Mouse (Mus musculus): Measurements from ENCODE around the gene Gramd4. TPM values are rescaled to one million over a fixed set of nuclear protein-coding genes. Genes with fewer than 3 reads are reported as not detected.
A peak's percentile ranks its signal among the peaks of the same experiment; 100 is the strongest.

The Gramd4 gene
- polyA plus RNA-seq, 1 experiment from 2014 or later: 8.7 TPM

DNA sequence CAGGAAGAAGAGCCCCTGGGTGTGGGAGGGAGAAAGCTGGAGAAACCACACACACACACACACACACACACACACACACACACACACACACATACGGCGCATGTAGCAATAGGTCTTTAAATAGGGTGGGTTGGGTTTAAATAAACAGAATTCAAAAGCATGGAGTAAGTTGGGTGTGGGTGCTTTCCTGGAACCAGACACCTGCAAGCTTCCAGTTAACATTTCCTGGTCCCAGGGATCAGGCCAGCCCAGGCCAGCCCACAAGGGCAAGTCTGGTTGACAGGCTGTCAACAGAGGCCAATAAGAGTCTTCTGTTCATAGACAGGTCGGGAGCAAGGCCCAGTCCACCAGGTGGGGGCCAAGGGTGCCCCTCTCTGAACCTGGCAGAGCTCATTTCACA is 21.6 kb upstream of the Gramd4 start:
- 59% methylated on average over 3 of the region's 3 CpGs for whole genome bisulfite sequencing
- Histone ChIP-seq H3K4me3 (ENCODE audit: low read depth, low read length) (no peak overlapping the region), H3K9me3 (ENCODE audit: control insufficient read depth, low read length) (no peaks in the 10 kb centered on the region), H3K27me3 (ENCODE audit: control insufficient read depth, insufficient read depth, low read length) (peaks cover 17% of the 10 kb centered on the region), H3K36me3 (ENCODE audit: control insufficient read depth, insufficient read depth, low read length) (peaks cover 7% of the 10 kb centered on the region; the same call in 1 of the 2 replicates), H3K4me2 (replicated peaks; ENCODE audit: low read depth, low read length) (no peak overlapping the region), H3K9ac (ENCODE audit: low read depth, low read length) (no peak overlapping the region), H3K27ac (ENCODE audit: low read depth, low read length) (no peak overlapping the region), H3K4me1 (replicated peaks; ENCODE audit: control insufficient read depth, insufficient read depth, low read length) (peaks cover 5% of the 10 kb centered on the region; the same call in 1 of the 2 replicates)
- DNase-seq (ENCODE audit: low spot score): no peak
- ATAC-seq (ENCODE audit: low FRiP score): no peak

DNA sequence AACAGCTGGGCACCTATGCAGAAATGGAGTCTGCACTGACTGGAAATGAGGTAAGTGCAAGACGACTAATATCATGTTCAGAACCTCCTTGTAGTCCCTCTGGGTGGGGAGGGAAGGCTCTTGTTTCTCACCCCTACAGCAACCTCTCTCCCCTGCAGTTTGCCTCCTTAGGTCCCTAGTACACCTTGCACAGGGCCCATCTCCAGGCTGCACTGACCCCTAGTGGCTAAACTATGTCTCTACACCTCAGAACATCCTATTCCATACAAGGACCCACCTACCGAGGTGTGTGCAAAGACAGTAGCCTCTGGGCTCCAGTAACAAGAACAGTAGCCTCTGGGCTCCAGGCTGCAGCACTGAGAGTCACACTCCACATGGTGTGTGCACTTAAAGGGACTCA is 18.7 kb upstream of the Gramd4 start:
- Histone ChIP-seq H3K4me3 (ENCODE audit: low read depth, low read length) (no peak overlapping the region), H3K27me3 (ENCODE audit: control insufficient read depth, insufficient read depth, low read length) (peaks cover 6% of the 10 kb centered on the region), H3K36me3 (ENCODE audit: control insufficient read depth, insufficient read depth, low read length) (no peaks in the 10 kb centered on the region), H3K9ac (ENCODE audit: low read depth, low read length) (no peak overlapping the region), H3K9me3 (ENCODE audit: control insufficient read depth, low read length) (no peaks in the 10 kb centered on the region), H3K4me2 (replicated peaks; ENCODE audit: low read depth, low read length) (no peak overlapping the region), H3K27ac (ENCODE audit: low read depth, low read length) (no peak overlapping the region; the same call in 1 of the 2 replicates), H3K4me1 (replicated peaks; ENCODE audit: control insufficient read depth, insufficient read depth, low read length) (peaks cover 3% of the 10 kb centered on the region; the same call in 1 of the 2 replicates)
- peak; percentile 51 for ATAC-seq (ENCODE audit: low FRiP score)
- peak; percentile 83 for DNase-seq (ENCODE audit: low spot score)
- 0% methylated on average over 2 of the region's 2 CpGs for WGBS

- Histone ChIP-seq H3K36me3 (ENCODE audit: control insufficient read depth, insufficient read depth, low read length) (no peaks in the 10 kb centered on the region), H3K4me2 (replicated peaks; ENCODE audit: low read depth, low read length) (no peak overlapping the region), H3K9me3 (ENCODE audit: control insufficient read depth, low read length) (no peaks in the 10 kb centered on the region), H3K27ac (ENCODE audit: low read depth, low read length) (no peak overlapping the region), H3K4me3 (ENCODE audit: low read depth, low read length) (no peak overlapping the region), H3K9ac (ENCODE audit: low read depth, low read length) (no peak overlapping the region), H3K4me1 (replicated peaks; ENCODE audit: control insufficient read depth, insufficient read depth, low read length) (no peaks in the 10 kb centered on the region), H3K27me3 (ENCODE audit: control insufficient read depth, insufficient read depth, low read length) (no peaks in the 10 kb centered on the region)
- ATAC-seq (ENCODE audit: low FRiP score) (no peak), DNase-seq (ENCODE audit: low spot score) (no peak)
- WGBS: 85% methylated on average over 5 of the region's 5 CpGs
These were observed 16.1 kb upstream of the Gramd4 start for GRCm38 (mm10) chr15:86041421-86041820.

DNA sequence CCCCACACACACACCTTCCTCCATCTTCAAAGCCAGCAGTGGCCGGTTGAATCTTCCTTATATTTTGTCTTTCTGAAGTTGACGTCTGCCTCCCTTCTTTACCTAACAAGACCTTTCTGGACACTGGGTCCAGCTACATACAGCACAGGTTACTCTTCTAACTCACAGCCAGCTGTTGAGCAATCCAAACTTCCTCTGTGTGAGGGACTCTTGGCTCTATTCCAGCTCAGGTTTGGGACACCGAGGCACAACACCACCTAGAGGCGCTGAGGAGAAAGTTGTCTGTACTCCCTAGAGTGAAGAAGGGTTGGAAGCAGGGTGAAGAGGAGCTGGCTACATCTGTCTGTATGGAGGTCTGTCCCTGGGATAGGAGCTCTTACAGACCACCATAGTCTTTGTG is 15.1 kb upstream of the Gramd4 start:
- H3K27ac ChIP-seq (ENCODE audit: low read depth, low read length): no peak overlapping the region
- ATAC-seq (ENCODE audit: low FRiP score) (no peak), DNase-seq (ENCODE audit: low spot score) (no peak)
- no peak overlapping the region for H3K9ac ChIP-seq (ENCODE audit: low read depth, low read length)
- H3K27me3 ChIP-seq (ENCODE audit: control insufficient read depth, insufficient read depth, low read length): no peaks in the 10 kb centered on the region
- no peak overlapping the region for H3K4me2 ChIP-seq (replicated peaks; ENCODE audit: low read depth, low read length)
- no peak overlapping the region for H3K4me3 ChIP-seq (ENCODE audit: low read depth, low read length)
- H3K9me3 ChIP-seq (ENCODE audit: control insufficient read depth, low read length): no peaks in the 10 kb centered on the region
- WGBS: 46% methylated on average over 4 of the region's 4 CpGs
- no peaks in the 10 kb centered on the region for H3K4me1 ChIP-seq (replicated peaks; ENCODE audit: control insufficient read depth, insufficient read depth, low read length)
- H3K36me3 ChIP-seq (ENCODE audit: control insufficient read depth, insufficient read depth, low read length): no peaks in the 10 kb centered on the region

GRCm38 (mm10) chr15:86049510-86049909 is 8.0 kb upstream of the Gramd4 start:
- no peak overlapping the region for H3K9ac ChIP-seq (ENCODE audit: low read depth, low read length)
- no peak overlapping the region for H3K4me3 ChIP-seq (ENCODE audit: low read depth, low read length)
- no peaks in the 10 kb centered on the region for H3K36me3 ChIP-seq (ENCODE audit: control insufficient read depth, insufficient read depth, low read length)
- 86% methylated on average over 3 of the region's 3 CpGs for WGBS
- H3K9me3 ChIP-seq (ENCODE audit: control insufficient read depth, low read length): no peaks in the 10 kb centered on the region
- ATAC-seq (ENCODE audit: low FRiP score): no peak
- no peaks in the 10 kb centered on the region for H3K27me3 ChIP-seq (ENCODE audit: control insufficient read depth, insufficient read depth, low read length)
- no peak overlapping the region for H3K27ac ChIP-seq (ENCODE audit: low read depth, low read length)
- H3K4me1 ChIP-seq (replicated peaks; ENCODE audit: control insufficient read depth, insufficient read depth, low read length): no peaks in the 10 kb centered on the region
- H3K4me2 ChIP-seq (replicated peaks; ENCODE audit: low read depth, low read length): no peak overlapping the region
- no peak for DNase-seq (ENCODE audit: low spot score)

GRCm38 (mm10) chr15:86050170-86050743 is 7.2 kb upstream of the Gramd4 start:
- no peaks in the 10 kb centered on the region for H3K9me3 ChIP-seq (ENCODE audit: control insufficient read depth, low read length)
- WGBS: 79% methylated on average over 4 of the region's 4 CpGs
- no peaks in the 10 kb centered on the region for H3K4me1 ChIP-seq (replicated peaks; ENCODE audit: control insufficient read depth, insufficient read depth, low read length)
- DNase-seq (ENCODE audit: low spot score) (no peak), ATAC-seq (ENCODE audit: low FRiP score) (no peak)
- no peak overlapping the region for H3K4me3 ChIP-seq (ENCODE audit: low read depth, low read length)
- no peaks in the 10 kb centered on the region for H3K36me3 ChIP-seq (ENCODE audit: control insufficient read depth, insufficient read depth, low read length)
- H3K27ac ChIP-seq (ENCODE audit: low read depth, low read length): no peak overlapping the region
- no peak overlapping the region for H3K4me2 ChIP-seq (replicated peaks; ENCODE audit: low read depth, low read length)
- no peaks in the 10 kb centered on the region for H3K27me3 ChIP-seq (ENCODE audit: control insufficient read depth, insufficient read depth, low read length)
- no peak overlapping the region for H3K9ac ChIP-seq (ENCODE audit: low read depth, low read length)

GRCm38 (mm10) chr15:86051152-86051551 is 6.3 kb upstream of the Gramd4 start:
- H3K27ac ChIP-seq (ENCODE audit: low read depth, low read length): no peak overlapping the region
- DNase-seq (ENCODE audit: low spot score) (no peak), ATAC-seq (ENCODE audit: low FRiP score) (no peak)
- no peak overlapping the region for H3K4me2 ChIP-seq (replicated peaks; ENCODE audit: low read depth, low read length)
- H3K4me1 ChIP-seq (replicated peaks; ENCODE audit: control insufficient read depth, insufficient read depth, low read length): no peaks in the 10 kb centered on the region
- WGBS: 86% methylated on average over 10 of the region's 10 CpGs
- H3K27me3 ChIP-seq (ENCODE audit: control insufficient read depth, insufficient read depth, low read length): no peaks in the 10 kb centered on the region
- no peak overlapping the region for H3K4me3 ChIP-seq (ENCODE audit: low read depth, low read length)
- no peak overlapping the region for H3K9ac ChIP-seq (ENCODE audit: low read depth, low read length)
- H3K36me3 ChIP-seq (ENCODE audit: control insufficient read depth, insufficient read depth, low read length): no peaks in the 10 kb centered on the region
- H3K9me3 ChIP-seq (ENCODE audit: control insufficient read depth, low read length): no peaks in the 10 kb centered on the region

DNA sequence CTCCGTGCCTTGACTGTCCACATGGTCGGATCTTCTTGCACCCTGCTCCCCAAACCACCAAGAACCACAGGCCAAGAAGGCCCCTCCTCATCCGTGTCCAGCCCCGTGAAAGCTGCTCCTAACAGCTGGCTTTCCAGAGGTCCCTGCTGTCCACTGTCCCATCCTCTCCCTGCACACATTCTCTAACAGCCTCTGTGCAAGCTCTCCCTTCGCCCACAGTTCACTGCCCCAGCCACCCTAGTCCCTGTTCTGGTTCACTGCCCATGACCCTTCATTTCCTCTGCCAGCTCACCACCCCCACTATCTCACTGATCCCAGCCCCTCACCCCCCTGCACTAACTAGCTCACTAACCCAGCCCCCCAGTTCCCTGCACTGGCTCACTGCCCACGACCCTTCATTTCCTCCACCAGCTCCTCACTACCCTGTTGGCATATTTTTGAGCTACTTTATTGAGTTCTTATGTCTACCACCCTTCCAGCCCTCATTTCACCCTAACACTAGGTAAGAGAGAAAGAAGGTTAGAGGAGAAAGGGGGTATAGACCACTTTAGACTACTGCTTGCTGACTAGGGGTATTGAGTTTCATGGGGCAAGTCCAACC is 5.5 kb upstream of the Gramd4 start:
- 71% methylated on average over 6 of the region's 6 CpGs for WGBS
- no peaks in the 10 kb centered on the region for H3K4me1 ChIP-seq (replicated peaks; ENCODE audit: control insufficient read depth, insufficient read depth, low read length)
- H3K36me3 ChIP-seq (ENCODE audit: control insufficient read depth, insufficient read depth, low read length): no peaks in the 10 kb centered on the region
- DNase-seq (ENCODE audit: low spot score) (no peak), ATAC-seq (ENCODE audit: low FRiP score) (no peak)
- H3K4me3 ChIP-seq (ENCODE audit: low read depth, low read length): no peak overlapping the region
- no peaks in the 10 kb centered on the region for H3K27me3 ChIP-seq (ENCODE audit: control insufficient read depth, insufficient read depth, low read length)
- H3K9ac ChIP-seq (ENCODE audit: low read depth, low read length): no peak overlapping the region
- no peaks in the 10 kb centered on the region for H3K9me3 ChIP-seq (ENCODE audit: control insufficient read depth, low read length)
- no peak overlapping the region for H3K4me2 ChIP-seq (replicated peaks; ENCODE audit: low read depth, low read length)
- no peak overlapping the region for H3K27ac ChIP-seq (ENCODE audit: low read depth, low read length)

- no peaks in the 10 kb centered on the region for H3K36me3 ChIP-seq (ENCODE audit: control insufficient read depth, insufficient read depth, low read length)
- H3K4me3 ChIP-seq (ENCODE audit: low read depth, low read length): no peak overlapping the region
- H3K27ac ChIP-seq (ENCODE audit: low read depth, low read length): no peak overlapping the region
- DNase-seq (ENCODE audit: low spot score): peak; percentile 90
- WGBS: 38% methylated on average over 2 of the region's 2 CpGs
- no peaks in the 10 kb centered on the region for H3K27me3 ChIP-seq (ENCODE audit: control insufficient read depth, insufficient read depth, low read length)
- no peak overlapping the region for H3K4me2 ChIP-seq (replicated peaks; ENCODE audit: low read depth, low read length)
- no peak for ATAC-seq (ENCODE audit: low FRiP score)
- H3K9me3 ChIP-seq (ENCODE audit: control insufficient read depth, low read length): no peaks in the 10 kb centered on the region
- no peaks in the 10 kb centered on the region for H3K4me1 ChIP-seq (replicated peaks; ENCODE audit: control insufficient read depth, insufficient read depth, low read length)
- no peak overlapping the region for H3K9ac ChIP-seq (ENCODE audit: low read depth, low read length)
These were observed 3.5 kb upstream of the Gramd4 start for GRCm38 (mm10) chr15:86053890-86054536.

Data from hindbrain, embryonic 11.5 days (tissue).